Mouse (Mus musculus) midbrain, embryonic 16.5 days (tissue): ENCODE data around the gene Hipk4. TPM values are rescaled to one million over a fixed set of nuclear protein-coding genes. Genes with fewer than 3 reads are reported as not detected.

ENCODE experiments used
- ATAC-seq: fragments of 200-750 bp; cut with Nextera tagmentation; 2 replicates; pipeline ENCODE4 v1.8.0; 2017; ENCODE audit warnings: moderate TSS enrichment
- H3K27ac ChIP-seq: fragments of 300-500 bp; sonication (generic); 2 replicates; pipeline ENCODE4 v1.5.1; 2014; ENCODE audit warnings: mild to moderate bottlenecking, low read length, mixed read lengths
- H3K27me3 ChIP-seq: fragments of 300-500 bp; sonication (generic); 2 replicates; pipeline ENCODE4 v1.6.1; 2014; ENCODE audit warnings: low read depth, low read length, mixed read lengths; ENCODE audit not compliant: control insufficient read depth, insufficient read depth
- H3K36me3 ChIP-seq: fragments of 300-500 bp; sonication (generic); 2 replicates; pipeline ENCODE4 v1.6.1; 2014; ENCODE audit warnings: mild to moderate bottlenecking, low read length, moderate library complexity, mixed read lengths; ENCODE audit not compliant: control insufficient read depth, insufficient read depth
- H3K4me1 ChIP-seq: fragments of 300-500 bp; sonication (generic); 2 replicates; pipeline ENCODE4 v1.6.1; 2014; ENCODE audit warnings: mild to moderate bottlenecking, low read length, mixed read lengths; ENCODE audit not compliant: control insufficient read depth, insufficient read depth
- H3K4me2 ChIP-seq: fragments of 300-500 bp; sonication (generic); 2 replicates; pipeline ENCODE4 v1.6.1; 2014; ENCODE audit warnings: mild to moderate bottlenecking, low read length, mixed read lengths
- H3K4me3 ChIP-seq: fragments of 300-500 bp; sonication (generic); 2 replicates; pipeline ENCODE4 v1.5.1; 2014; ENCODE audit warnings: low read depth, mild to moderate bottlenecking, low read length, moderate library complexity, mixed read lengths
- H3K9ac ChIP-seq: fragments of 300-500 bp; sonication (generic); 2 replicates; pipeline ENCODE4 v1.6.1; 2014; ENCODE audit warnings: low read depth, low read length, mixed read lengths
- H3K9me3 ChIP-seq: fragments of 300-500 bp; sonication (generic); replicated peaks from 2 replicates; pipeline ENCODE4 v1.6.1; 2014; ENCODE audit warnings: mild to moderate bottlenecking, low read length, mixed read lengths; ENCODE audit not compliant: control insufficient read depth, poor library complexity, severe bottlenecking
- WGBS: fragments of 180-500 bp; shearing (Covaris S2); extraction: QIAGEN DNeasy Blood & Tissue Kit; methylation state at CpG from one replicate; pipeline ENCODE4 v1.1.7; 2014; 5-methylcytosine and 5-hydroxymethylcytosine counted together
- polyA plus RNA-seq: library from polyadenylated mRNA; unstranded; fragments of >200 nt; fragmentation: Nextera tagmentation; extraction: Ambion mirVana; gene quantifications from 2 replicates; pipeline ENCODE4 v1.2.1, GENCODE M21; 2015

Hipk4 gene
- polyA plus RNA-seq, 1 experiment from 2014 or later, result 0.88 TPM

- Histone ChIP-seq H3K9me3 (no peaks in the 10 kb centered on the region), H3K9ac (no peak overlapping the region), H3K4me3 (no peak overlapping the region), H3K4me2 (no peak overlapping the region), H3K4me1 (no peaks in the 10 kb centered on the region), H3K27ac (no peak overlapping the region), H3K36me3 (peaks cover 36% of the 10 kb centered on the region), H3K27me3 (no peaks in the 10 kb centered on the region)
- no peak for ATAC-seq
- WGBS, result 91% methylated on average over 14 of the region's 14 CpGs
Measured at GRCm38 (mm10) chr7:27580380-27581174, 57.5 kb downstream of the Hipk4 start.

Other genes starting within 250 kb of the Hipk4 start
- 14.1 and 14.3 TPM in 2 replicates for gene Ltbp4, start 185.6 kb upstream of the Hipk4 start, polyA plus RNA-seq
- 47.4 and 55.1 TPM in 2 replicates for gene Shkbp1, start 167.2 kb upstream of the Hipk4 start, polyA plus RNA-seq
- not detected in 2 replicates for gene Gm20479, start 165.8 kb upstream of the Hipk4 start, polyA plus RNA-seq
- gene Sptbn4, start 75.6 kb upstream of the Hipk4 start, polyA plus RNA-seq, result 3.1 and 4.4 TPM in 2 replicates
- 13.2 and 15.1 TPM in 2 replicates for gene Blvrb, start 75.3 kb upstream of the Hipk4 start, polyA plus RNA-seq
- gene Sertad3, start 49.5 kb upstream of the Hipk4 start, polyA plus RNA-seq, result 7.1 and 8.4 TPM in 2 replicates
- gene Sertad1, start 36.4 kb upstream of the Hipk4 start, polyA plus RNA-seq, result 7.0 and 9.2 TPM in 2 replicates
- 1.5 TPM in 2 replicates for gene Prx, start 23.9 kb upstream of the Hipk4 start, polyA plus RNA-seq
- 171 and 225 TPM in 2 replicates for gene Pld3, start 30.0 kb downstream of the Hipk4 start, polyA plus RNA-seq
- gene 2310022A10Rik, start 30.0 kb downstream of the Hipk4 start, polyA plus RNA-seq, result 35.6 and 37.5 TPM in 2 replicates
- gene Akt2, start 68.3 kb downstream of the Hipk4 start, polyA plus RNA-seq, result 49.9 and 57.0 TPM in 2 replicates
- gene Ttc9b, start 130.6 kb downstream of the Hipk4 start, polyA plus RNA-seq, result 75.0 and 84.4 TPM in 2 replicates
- 15.4 and 16.9 TPM in 2 replicates for gene Map3k10, start 151.3 kb downstream of the Hipk4 start, polyA plus RNA-seq
- 16.7 and 19.1 TPM in 2 replicates for gene Zfp607b, start 166.1 kb downstream of the Hipk4 start, polyA plus RNA-seq
- 111 and 125 TPM in 2 replicates for gene Zfp60, start 208.1 kb downstream of the Hipk4 start, polyA plus RNA-seq